Mouse (Mus musculus): ENCODE results near the gene Tmem94.

GRCm38 (mm10) chr11:115812095-115812494 lies 46.9 kb downstream of the Tmem94 start:
- TF ChIP-seq CTCF (IDR thresholded peaks at IDR 0.05; ENCODE audit: insufficient read depth, low read depth, low read length) (no peak), POLR2A (IDR thresholded peaks at IDR 0.05; ENCODE audit: insufficient read depth, low read depth, low read length) (no peak)

Data from olfactory bulb, adult 2 months (tissue).